Mouse (Mus musculus) heart, adult 11 months (tissue): ENCODE results near the gene H2-DMa.

Source experiments
- DNase-seq: peaks from one replicate; pipeline ENCODE4 v3.0.0; 2022

The H2-DMa gene

GRCm38 (mm10) chr17:34165033-34165730 lies 45.8 kb downstream of the H2-DMa start:
- no peak for DNase-seq

GRCm38 (mm10) chr17:34169279-34169678 lies 49.9 kb downstream of the H2-DMa start:
- no peak for DNase-seq

DNA sequence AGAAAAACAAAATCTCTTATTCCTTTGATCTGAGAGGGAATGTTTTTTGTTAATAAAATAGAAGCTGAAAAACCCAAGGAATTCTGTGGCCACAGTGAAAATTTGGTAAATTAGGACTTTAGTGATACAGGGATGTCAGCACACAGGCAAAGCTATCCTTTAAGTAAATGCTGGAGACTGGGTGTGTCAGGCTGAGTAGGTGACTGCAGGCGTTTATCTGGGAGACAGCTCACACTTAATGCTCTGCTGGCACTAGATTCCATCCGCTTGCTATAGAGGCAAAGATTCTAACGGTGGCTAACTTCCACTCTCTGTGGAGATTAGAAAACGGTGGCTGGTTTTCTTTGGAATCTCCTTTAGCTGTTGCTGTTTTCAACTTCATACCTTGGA lies 51.1 kb downstream of the H2-DMa start:
- DNase-seq, result no peak

GRCm38 (mm10) chr17:34170877-34171498 lies 51.6 kb downstream of the H2-DMa start:
- peak; percentile 96 for DNase-seq

- DNase-seq, result no peak
Measured at GRCm38 (mm10) chr17:34172528-34172927, 53.2 kb downstream of the H2-DMa start.

GRCm38 (mm10) chr17:34174075-34174474 lies 54.7 kb downstream of the H2-DMa start:
- DNase-seq, result no peak

DNA sequence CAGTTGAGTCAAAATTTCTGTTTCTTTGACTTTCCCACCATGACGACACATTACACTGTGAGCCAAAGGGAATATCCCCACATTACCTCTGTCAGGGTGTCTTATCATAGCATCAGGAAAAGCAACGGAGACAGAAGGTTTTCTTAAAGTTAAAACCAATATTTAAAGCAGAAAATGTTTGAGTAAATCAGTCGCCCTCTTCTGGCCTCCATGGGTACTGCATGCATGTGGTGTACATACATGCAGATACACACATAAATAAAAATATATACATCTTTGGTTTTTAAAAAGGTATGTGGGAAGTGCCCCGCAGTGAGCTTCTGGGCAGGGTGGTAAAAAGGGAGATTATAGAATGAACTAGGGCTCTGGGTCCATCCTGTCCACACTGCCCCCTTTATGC lies 57.8 kb downstream of the H2-DMa start:
- DNase-seq, result no peak

- DNase-seq, result no peak
Measured at GRCm38 (mm10) chr17:34179019-34179418, 59.7 kb downstream of the H2-DMa start.

DNA sequence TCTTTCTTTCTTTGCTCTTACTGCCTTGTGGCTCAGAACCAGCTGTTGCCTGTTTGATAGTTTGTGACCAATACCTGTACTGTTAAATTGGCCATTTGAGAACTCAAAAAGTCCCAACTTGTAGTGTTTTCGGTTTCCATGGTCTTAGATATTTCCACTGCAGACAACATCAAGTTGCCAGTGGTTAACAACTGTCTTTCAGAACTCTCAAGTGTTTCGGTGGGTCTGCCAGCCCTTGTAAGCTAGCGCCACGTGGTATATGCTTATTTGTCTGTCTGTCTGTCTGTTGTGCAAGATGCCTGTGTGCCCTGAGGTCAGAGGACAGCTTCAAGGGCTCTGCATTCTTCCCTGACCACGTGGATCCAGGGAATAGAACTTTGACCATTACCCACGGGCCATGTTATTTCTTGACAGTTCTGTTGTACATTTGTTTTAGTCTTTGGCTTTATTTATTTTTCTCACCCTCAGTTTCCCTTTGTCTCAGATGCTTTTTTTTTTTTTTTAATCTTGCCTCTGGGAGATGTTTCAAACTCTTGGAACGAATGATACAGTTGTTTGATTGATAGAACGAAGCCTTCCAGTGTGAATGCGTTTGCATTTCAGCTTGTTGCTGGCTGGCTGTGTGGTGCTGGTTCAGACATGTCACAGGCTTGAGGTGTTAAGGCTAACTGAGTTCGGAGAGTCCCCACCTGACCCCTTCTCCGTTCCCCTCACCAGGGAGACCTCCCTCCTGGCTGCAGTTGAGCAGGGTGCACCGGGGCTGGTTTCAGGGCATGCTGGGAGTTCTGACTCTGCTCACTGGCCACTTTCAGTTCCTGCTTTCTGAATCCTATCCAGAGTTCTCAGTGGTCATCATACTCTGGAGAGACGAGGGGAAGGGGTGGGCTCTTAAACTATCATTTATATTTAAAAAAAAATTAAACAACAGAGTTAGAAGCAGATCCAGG lies 60.8 kb downstream of the H2-DMa start:
- DNase-seq, result no peak

- peak; percentile 87 for DNase-seq
Measured at GRCm38 (mm10) chr17:34183564-34184219, 64.4 kb downstream of the H2-DMa start.

DNA sequence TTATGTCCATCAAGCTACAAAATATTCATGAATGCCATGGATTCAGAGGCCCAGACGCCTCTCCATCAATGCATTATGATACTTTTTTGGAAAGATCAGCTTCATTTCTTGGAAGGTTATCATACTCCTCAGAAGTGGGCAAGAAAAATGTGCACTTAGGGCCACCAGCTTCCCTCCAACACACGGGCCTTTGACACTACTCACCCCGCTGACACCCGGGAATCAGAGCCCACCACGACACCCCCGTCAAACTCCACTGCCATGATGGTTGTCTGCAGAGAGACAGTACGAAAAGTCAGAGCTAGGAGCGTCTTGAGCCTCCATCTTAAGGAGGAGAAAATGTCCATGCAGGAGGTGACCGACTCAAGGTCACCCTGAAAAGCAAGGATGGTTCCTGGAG lies 66.2 kb downstream of the H2-DMa start:
- peak; percentile 86 for DNase-seq

- DNase-seq, result no peak
Measured at GRCm38 (mm10) chr17:34186885-34187260, 67.5 kb downstream of the H2-DMa start.

- peak; percentile 100 for DNase-seq
Measured at GRCm38 (mm10) chr17:34187261-34187916, 68.0 kb downstream of the H2-DMa start, which contains the start of the genes Tap1 and Psmb9. Tap1 (plus strand) TSS chr17:34187553. Psmb9 (minus strand) TSS chr17:34187764.

- no peak for DNase-seq
Measured at GRCm38 (mm10) chr17:34188010-34188409, 68.7 kb downstream of the H2-DMa start.
